Mouse (Mus musculus) neural tube, embryonic 13.5 days (tissue): ENCODE data around the gene Syne1. TPM values are rescaled to one million over a fixed set of nuclear protein-coding genes. Genes with fewer than 3 reads are reported as not detected.
A peak's percentile ranks its signal among the peaks of the same experiment; 100 is the strongest.

Experiments used
- ATAC-seq: fragments of 200-750 bp; cut with Nextera tagmentation; 2 replicates; pipeline ENCODE4 v1.8.0; 2017; ENCODE audit warnings: low read depth, mild to moderate bottlenecking, moderate TSS enrichment, moderate library complexity
- H3K27ac ChIP-seq: fragments of 300-500 bp; sonication (generic); replicated peaks from 2 replicates; pipeline ENCODE4 v1.5.1; 2015; ENCODE audit warnings: moderate library complexity, mild to moderate bottlenecking, inconsistent platforms
- H3K27me3 ChIP-seq: fragments of 300-500 bp; sonication (generic); 2 replicates; pipeline ENCODE4 v1.6.1; 2015; ENCODE audit warnings: mild to moderate bottlenecking, inconsistent platforms
- H3K36me3 ChIP-seq: fragments of 300-500 bp; sonication (generic); 2 replicates; pipeline ENCODE4 v1.6.1; 2015; ENCODE audit warnings: mild to moderate bottlenecking, inconsistent platforms
- H3K4me1 ChIP-seq: fragments of 300-500 bp; sonication (generic); replicated peaks from 2 replicates; pipeline ENCODE4 v1.6.1; 2015; ENCODE audit warnings: inconsistent platforms
- H3K4me2 ChIP-seq: fragments of 300-500 bp; sonication (generic); 2 replicates; pipeline ENCODE4 v1.6.1; 2015; ENCODE audit warnings: inconsistent platforms, mild to moderate bottlenecking, moderate library complexity
- H3K4me3 ChIP-seq: fragments of 300-500 bp; sonication (generic); 2 replicates; pipeline ENCODE4 v1.5.1; 2015; ENCODE audit warnings: mild to moderate bottlenecking, inconsistent platforms
- H3K9ac ChIP-seq: fragments of 300-500 bp; sonication (generic); 2 replicates; pipeline ENCODE4 v1.6.1; 2015; ENCODE audit warnings: moderate library complexity, mild to moderate bottlenecking, inconsistent platforms
- H3K9me3 ChIP-seq: fragments of 300-500 bp; sonication (generic); 2 replicates; pipeline ENCODE4 v1.6.1; 2016; ENCODE audit warnings: inconsistent platforms
- WGBS: fragments of 180-500 bp; shearing (Covaris S2); methylation state at CpG from one replicate; pipeline ENCODE4 v1.1.7; 2015; 5-methylcytosine and 5-hydroxymethylcytosine counted together
- polyA plus RNA-seq: library from polyadenylated mRNA; unstranded; fragments of >200 nt; fragmentation: Nextera tagmentation; extraction: Ambion mirVana; gene quantifications from 2 replicates; pipeline ENCODE4 v1.2.1, GENCODE M21; 2015

Syne1 gene
- polyA plus RNA-seq, 1 experiment from 2014 or later, result 8.1 TPM

- no peak for ATAC-seq
- H3K27me3 ChIP-seq, result no peaks in the 10 kb centered on the region
- H3K4me2 ChIP-seq, result no peak overlapping the region
- H3K36me3 ChIP-seq, result no peaks in the 10 kb centered on the region
- H3K9me3 ChIP-seq, result no peaks in the 10 kb centered on the region
- H3K4me3 ChIP-seq, result no peak overlapping the region
- H3K9ac ChIP-seq, result no peak overlapping the region
- no peaks in the 10 kb centered on the region for H3K4me1 ChIP-seq
- no peak overlapping the region for H3K27ac ChIP-seq
These were observed 7.5 kb upstream of the Syne1 start for GRCm38 (mm10) chr10:5558808-5559207.

GRCm38 (mm10) chr10:5554941-5555340 lies 3.7 kb upstream of the Syne1 start:
- H3K27ac ChIP-seq, result no peak overlapping the region
- H3K36me3 ChIP-seq, result no peaks in the 10 kb centered on the region
- H3K9me3 ChIP-seq, result no peaks in the 10 kb centered on the region
- H3K4me1 ChIP-seq, result peaks cover 9% of the 10 kb centered on the region; the same call in 1 of the 2 replicates
- H3K4me2 ChIP-seq, result no peak overlapping the region
- H3K4me3 ChIP-seq, result no peak overlapping the region
- no peaks in the 10 kb centered on the region for H3K27me3 ChIP-seq
- H3K9ac ChIP-seq, result no peak overlapping the region
- no peak for ATAC-seq
- 21% methylated on average over 5 of the region's 5 CpGs for WGBS

GRCm38 (mm10) chr10:5550168-5551021 lies 887 bp downstream of the Syne1 start:
- H3K4me3 ChIP-seq, result peak overlapping the region; percentile 66
- H3K4me1 ChIP-seq, result peaks cover 14% of the 10 kb centered on the region; the same call in 1 of the 2 replicates
- no peaks in the 10 kb centered on the region for H3K9me3 ChIP-seq
- no peaks in the 10 kb centered on the region for H3K27me3 ChIP-seq
- peak; percentile 96 for ATAC-seq
- peak overlapping the region; percentile 89 for H3K4me2 ChIP-seq
- WGBS, result under 1% methylated on average over 42 of the region's 44 CpGs
- H3K9ac ChIP-seq, result peak overlapping the region; percentile 80
- H3K36me3 ChIP-seq, result no peaks in the 10 kb centered on the region
- H3K27ac ChIP-seq, result peak overlapping the region; percentile 76

GRCm38 (mm10) chr10:5549871-5550167 lies 1.5 kb downstream of the Syne1 start:
- 8% methylated on average over 6 of the region's 6 CpGs for WGBS
- no peak for ATAC-seq

GRCm38 (mm10) chr10:5548651-5549050 lies 2.6 kb downstream of the Syne1 start:
- Histone ChIP-seq H3K36me3 (no peaks in the 10 kb centered on the region), H3K9ac (no peak overlapping the region), H3K9me3 (no peaks in the 10 kb centered on the region), H3K27ac (no peak overlapping the region), H3K4me3 (no peak overlapping the region), H3K4me1 (peaks cover 14% of the 10 kb centered on the region; the same call in 1 of the 2 replicates), H3K27me3 (no peaks in the 10 kb centered on the region), H3K4me2 (no peak overlapping the region)
- 81% methylated on average over 2 of the region's 2 CpGs for WGBS
- ATAC-seq, result no peak

More at GRCm38 (mm10) chr10:5549871-5550167, 1.5 kb downstream of the Syne1 start:
- H3K4me2 ChIP-seq, result peak overlapping the region; percentile 89
- no peaks in the 10 kb centered on the region for H3K36me3 ChIP-seq
- no peaks in the 10 kb centered on the region for H3K27me3 ChIP-seq
- H3K9ac ChIP-seq, result peak overlapping the region; percentile 80
- H3K9me3 ChIP-seq, result no peaks in the 10 kb centered on the region
- peaks cover 14% of the 10 kb centered on the region; the same call in 1 of the 2 replicates for H3K4me1 ChIP-seq
- H3K4me3 ChIP-seq, result peak overlapping the region; percentile 66
- peak overlapping the region; percentile 76; the same call in 1 of the 2 replicates for H3K27ac ChIP-seq

GRCm38 (mm10) chr10:5547769-5548168 lies 3.5 kb downstream of the Syne1 start:
- Histone ChIP-seq H3K36me3 (no peaks in the 10 kb centered on the region), H3K4me3 (no peak overlapping the region), H3K9ac (no peak overlapping the region), H3K4me2 (no peak overlapping the region), H3K27ac (no peak overlapping the region), H3K27me3 (no peaks in the 10 kb centered on the region), H3K9me3 (no peaks in the 10 kb centered on the region), H3K4me1 (peaks cover 14% of the 10 kb centered on the region; the same call in 1 of the 2 replicates)
- ATAC-seq, result no peak
- WGBS, result 91% methylated on average over 9 of the region's 9 CpGs

- H3K4me1 ChIP-seq, result peaks cover 14% of the 10 kb centered on the region; the same call in 1 of the 2 replicates
- ATAC-seq, result no peak
- H3K4me2 ChIP-seq, result no peak overlapping the region
- no peaks in the 10 kb centered on the region for H3K36me3 ChIP-seq
- no peak overlapping the region for H3K27ac ChIP-seq
- H3K27me3 ChIP-seq, result no peaks in the 10 kb centered on the region
- no peak overlapping the region for H3K9ac ChIP-seq
- 95% methylated on average over 5 of the region's 5 CpGs for WGBS
- H3K4me3 ChIP-seq, result no peak overlapping the region
- no peaks in the 10 kb centered on the region for H3K9me3 ChIP-seq
These were observed 4.9 kb downstream of the Syne1 start for GRCm38 (mm10) chr10:5546428-5546827.

GRCm38 (mm10) chr10:5528284-5528683 lies 23.0 kb downstream of the Syne1 start:
- 97% methylated on average over 1 of the region's 1 CpGs for WGBS
- Histone ChIP-seq H3K27me3 (no peaks in the 10 kb centered on the region), H3K4me1 (no peaks in the 10 kb centered on the region), H3K27ac (no peak overlapping the region), H3K4me2 (no peak overlapping the region), H3K36me3 (no peaks in the 10 kb centered on the region), H3K9me3 (no peaks in the 10 kb centered on the region), H3K4me3 (no peak overlapping the region), H3K9ac (no peak overlapping the region)
- ATAC-seq, result no peak

- H3K36me3 ChIP-seq, result no peaks in the 10 kb centered on the region
- no peaks in the 10 kb centered on the region for H3K9me3 ChIP-seq
- H3K4me1 ChIP-seq, result no peaks in the 10 kb centered on the region
- 86% methylated on average over 4 of the region's 4 CpGs for WGBS
- H3K4me3 ChIP-seq, result no peak overlapping the region
- H3K27me3 ChIP-seq, result no peaks in the 10 kb centered on the region
- no peak overlapping the region for H3K4me2 ChIP-seq
- H3K9ac ChIP-seq, result no peak overlapping the region
- H3K27ac ChIP-seq, result no peak overlapping the region
- ATAC-seq, result no peak
These were observed 23.6 kb downstream of the Syne1 start for GRCm38 (mm10) chr10:5527634-5528033.

GRCm38 (mm10) chr10:5522904-5523303 lies 28.4 kb downstream of the Syne1 start:
- H3K4me1 ChIP-seq, result no peaks in the 10 kb centered on the region
- H3K9ac ChIP-seq, result no peak overlapping the region
- no peak overlapping the region for H3K4me2 ChIP-seq
- no peak overlapping the region for H3K27ac ChIP-seq
- no peaks in the 10 kb centered on the region for H3K27me3 ChIP-seq
- H3K9me3 ChIP-seq, result no peaks in the 10 kb centered on the region
- no peak overlapping the region for H3K4me3 ChIP-seq
- no peaks in the 10 kb centered on the region for H3K36me3 ChIP-seq
- ATAC-seq, result no peak
- 93% methylated on average over 4 of the region's 4 CpGs for WGBS

- Histone ChIP-seq H3K9me3 (no peaks in the 10 kb centered on the region), H3K4me2 (no peak overlapping the region), H3K36me3 (no peaks in the 10 kb centered on the region), H3K4me1 (no peaks in the 10 kb centered on the region), H3K27ac (no peak overlapping the region), H3K4me3 (no peak overlapping the region), H3K27me3 (no peaks in the 10 kb centered on the region), H3K9ac (no peak overlapping the region)
- 93% methylated on average over 3 of the region's 3 CpGs for WGBS
- ATAC-seq, result no peak
These were observed 29.0 kb downstream of the Syne1 start for GRCm38 (mm10) chr10:5522276-5522675.

GRCm38 (mm10) chr10:5520695-5521094 lies 30.6 kb downstream of the Syne1 start:
- H3K4me2 ChIP-seq, result no peak overlapping the region
- no peak overlapping the region for H3K9ac ChIP-seq
- 76% methylated on average over 1 of the region's 1 CpGs for WGBS
- no peak for ATAC-seq
- H3K27me3 ChIP-seq, result no peaks in the 10 kb centered on the region
- H3K4me1 ChIP-seq, result no peaks in the 10 kb centered on the region
- no peak overlapping the region for H3K27ac ChIP-seq
- no peaks in the 10 kb centered on the region for H3K36me3 ChIP-seq
- no peaks in the 10 kb centered on the region for H3K9me3 ChIP-seq
- no peak overlapping the region for H3K4me3 ChIP-seq

- ATAC-seq, result no peak
- H3K9me3 ChIP-seq, result no peaks in the 10 kb centered on the region
- WGBS, result 9% methylated on average over 3 of the region's 3 CpGs
- H3K4me2 ChIP-seq, result no peak overlapping the region
- no peak overlapping the region for H3K4me3 ChIP-seq
- no peak overlapping the region for H3K9ac ChIP-seq
- no peak overlapping the region for H3K27ac ChIP-seq
- H3K27me3 ChIP-seq, result no peaks in the 10 kb centered on the region
- no peaks in the 10 kb centered on the region for H3K4me1 ChIP-seq
- H3K36me3 ChIP-seq, result no peaks in the 10 kb centered on the region
These were observed 36.0 kb downstream of the Syne1 start for GRCm38 (mm10) chr10:5515330-5515729.
